Mouse (Mus musculus) ES-E14 (cell line): ENCODE results near the gene Epop.

ENCODE experiments used
- CHD2 ChIP-seq: IDR thresholded peaks from 2 replicates; pipeline ENCODE4 v1.6.1; 2014; ENCODE audit warnings: mild to moderate bottlenecking, low read depth, low read length, inconsistent platforms
- HCFC1 ChIP-seq: IDR thresholded peaks from 2 replicates; pipeline ENCODE4 v1.6.1; 2012; ENCODE audit warnings: low read length, inconsistent platforms, borderline replicate concordance; ENCODE audit not compliant: insufficient read depth
- MAFK ChIP-seq: IDR thresholded peaks from 2 replicates; pipeline ENCODE4 v1.6.1; 2014; ENCODE audit warnings: mild to moderate bottlenecking, low read depth, low read length, inconsistent platforms; ENCODE audit not compliant: insufficient read depth

GRCm38 (mm10) chr11:97611076-97611475 is 18.4 kb downstream of the Epop start:
- TF ChIP-seq CHD2, result no peak
- TF ChIP-seq HCFC1, result no peak
- no peak for TF ChIP-seq MAFK
